Mouse (Mus musculus): ENCODE measurements around the gene Zdhhc5. TPM values are rescaled to one million over a fixed set of nuclear protein-coding genes. Genes with fewer than 3 reads are reported as not detected.

The Zdhhc5 gene
- polyA plus RNA-seq, 1 experiment = 5.9 TPM

DNA sequence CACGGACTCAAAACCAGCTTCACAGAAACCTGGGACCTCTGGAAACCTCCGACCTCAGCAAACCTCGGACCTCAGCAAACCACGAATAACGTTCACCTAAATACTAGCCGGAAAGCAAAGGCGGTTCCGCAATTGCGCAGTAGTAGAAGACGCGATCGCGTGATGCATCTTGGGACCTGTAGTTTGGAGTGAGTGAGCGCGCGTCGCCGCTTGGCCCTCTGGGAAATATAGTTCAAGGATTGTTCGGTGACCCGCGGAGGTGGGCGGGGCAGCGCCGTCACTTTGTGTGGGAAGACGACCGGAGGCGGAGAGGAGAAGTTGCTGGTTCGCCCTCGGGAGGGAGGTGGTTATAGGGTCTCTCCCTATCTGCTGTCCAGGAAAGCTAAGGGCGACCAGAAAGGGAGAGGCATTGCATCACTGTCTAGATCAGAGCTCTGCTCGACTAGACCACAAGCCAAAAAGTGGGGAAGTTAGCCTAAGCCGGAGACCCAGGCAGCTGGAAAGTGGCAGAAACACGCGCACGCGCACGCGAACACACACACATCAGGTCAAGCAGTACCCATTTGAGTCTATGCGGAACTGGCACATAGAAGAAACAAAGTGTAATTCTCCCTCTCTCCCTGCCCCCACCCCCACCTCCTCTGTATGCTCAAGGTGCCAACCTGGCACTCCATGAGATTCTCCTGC, 12.3 kb upstream of the Zdhhc5 start, which contains the start of gene Clp1:
Gene Clp1, minus strand, starts transcription at position 179 of the 687 bp plus-strand sequence.
- peaks cover 83% of the 10 kb centered on the region for H3K4me1 ChIP-seq (ENCODE audit: control insufficient read depth)
- TF ChIP-seq GATA1 (IDR thresholded peaks at IDR 0.05; ENCODE audit: low read length) (no peak), TAL1 (IDR thresholded peaks at IDR 0.05; ENCODE audit: low read length) (no peak)
- H3K4me3 ChIP-seq (replicated peaks) = peak within 1 kb of the TSS; percentile 91
- no peaks in the 10 kb centered on the region for H3K27me3 ChIP-seq (ENCODE audit: control insufficient read depth)
- H3K36me3 ChIP-seq (ENCODE audit: control insufficient read depth) = peaks cover 62% of the 10 kb centered on the region
- no peaks in the 10 kb centered on the region for H3K9me3 ChIP-seq (ENCODE audit: control insufficient read depth, low read length)

DNA sequence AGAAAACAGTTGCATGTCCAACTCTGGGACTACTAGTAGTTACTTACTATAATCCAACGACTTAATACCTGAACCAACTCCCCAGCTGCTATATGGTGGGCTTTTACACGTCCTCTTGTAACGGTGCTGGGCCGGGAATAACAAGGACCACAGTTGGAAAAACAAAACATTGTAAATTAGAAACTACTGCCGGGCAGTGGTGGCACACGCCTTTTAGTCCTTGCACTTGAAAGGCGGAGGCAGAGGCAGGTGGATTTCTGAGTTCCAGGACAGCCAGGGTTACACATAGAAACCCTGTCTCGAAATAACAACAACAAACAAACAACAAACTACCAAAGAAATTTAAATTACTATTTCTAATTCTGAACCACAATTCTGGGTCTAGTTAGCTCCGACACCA, 11.7 kb upstream of the Zdhhc5 start:
- TF ChIP-seq GATA1 (IDR thresholded peaks at IDR 0.05; ENCODE audit: low read length) = no peak
- TF ChIP-seq TAL1 (IDR thresholded peaks at IDR 0.05; ENCODE audit: low read length) = no peak
- no peaks in the 10 kb centered on the region for H3K9me3 ChIP-seq (ENCODE audit: control insufficient read depth, low read length)
- H3K27me3 ChIP-seq (ENCODE audit: control insufficient read depth) = no peaks in the 10 kb centered on the region
- H3K4me3 ChIP-seq (replicated peaks) = peak overlapping the region; percentile 91
- peaks cover 83% of the 10 kb centered on the region for H3K4me1 ChIP-seq (ENCODE audit: control insufficient read depth)
- H3K36me3 ChIP-seq (ENCODE audit: control insufficient read depth) = peaks cover 67% of the 10 kb centered on the region

- H3K36me3 ChIP-seq (ENCODE audit: control insufficient read depth) = peaks cover 69% of the 10 kb centered on the region
- H3K27me3 ChIP-seq (ENCODE audit: control insufficient read depth) = no peaks in the 10 kb centered on the region
- H3K9me3 ChIP-seq (ENCODE audit: control insufficient read depth, low read length) = no peaks in the 10 kb centered on the region
- TF ChIP-seq GATA1 (IDR thresholded peaks at IDR 0.05; ENCODE audit: low read length) (no peak), TAL1 (IDR thresholded peaks at IDR 0.05; ENCODE audit: low read length) (no peak)
- peak overlapping the region; percentile 91 for H3K4me3 ChIP-seq (replicated peaks)
- peaks cover 82% of the 10 kb centered on the region for H3K4me1 ChIP-seq (ENCODE audit: control insufficient read depth)
Measured at GRCm38 (mm10) chr2:84725770-84726169, 10.8 kb upstream of the Zdhhc5 start.

- TF ChIP-seq TAL1 (IDR thresholded peaks at IDR 0.05; ENCODE audit: low read length) = no peak
- no peak for TF ChIP-seq GATA1 (IDR thresholded peaks at IDR 0.05; ENCODE audit: low read length)
- H3K36me3 ChIP-seq (ENCODE audit: control insufficient read depth) = peaks cover 74% of the 10 kb centered on the region
- H3K9me3 ChIP-seq (ENCODE audit: control insufficient read depth, low read length) = no peaks in the 10 kb centered on the region
- peaks cover 69% of the 10 kb centered on the region for H3K4me1 ChIP-seq (ENCODE audit: control insufficient read depth)
- H3K4me3 ChIP-seq (replicated peaks) = peak overlapping the region; percentile 12
- no peaks in the 10 kb centered on the region for H3K27me3 ChIP-seq (ENCODE audit: control insufficient read depth)
Measured at GRCm38 (mm10) chr2:84723856-84724255, 8.9 kb upstream of the Zdhhc5 start.

DNA sequence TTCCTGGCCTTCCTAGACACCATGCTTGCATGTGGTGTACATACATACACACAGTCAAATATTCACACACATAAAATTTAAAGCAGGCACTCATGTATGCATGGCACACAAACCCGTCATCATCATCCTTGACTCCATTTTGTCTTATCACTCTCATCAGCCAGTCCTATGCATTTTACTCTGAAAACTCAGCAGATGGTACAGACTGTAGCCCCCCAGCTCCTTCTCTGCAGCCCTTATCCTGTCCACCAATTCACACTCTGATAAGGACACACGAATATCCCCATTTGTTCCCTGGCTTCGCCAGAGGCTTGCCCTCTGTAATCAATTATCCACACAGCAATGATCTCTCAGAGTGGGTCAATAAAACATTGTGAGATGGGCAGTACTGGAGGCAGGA, 6.2 kb upstream of the Zdhhc5 start:
- Histone ChIP-seq H3K4me1 (ENCODE audit: control insufficient read depth) (peaks cover 77% of the 10 kb centered on the region), H3K9me3 (ENCODE audit: control insufficient read depth, low read length) (no peaks in the 10 kb centered on the region), H3K27me3 (ENCODE audit: control insufficient read depth) (no peaks in the 10 kb centered on the region), H3K4me3 (replicated peaks) (peak overlapping the region; percentile 17), H3K36me3 (ENCODE audit: control insufficient read depth) (peaks cover 74% of the 10 kb centered on the region)
- TF ChIP-seq GATA1 (IDR thresholded peaks at IDR 0.05; ENCODE audit: low read length) (no peak), TAL1 (IDR thresholded peaks at IDR 0.05; ENCODE audit: low read length) (no peak)

- Histone ChIP-seq H3K4me3 (replicated peaks) (no peak overlapping the region), H3K4me1 (ENCODE audit: control insufficient read depth) (peaks cover 76% of the 10 kb centered on the region), H3K27me3 (ENCODE audit: control insufficient read depth) (no peaks in the 10 kb centered on the region), H3K9me3 (ENCODE audit: control insufficient read depth, low read length) (no peaks in the 10 kb centered on the region), H3K36me3 (ENCODE audit: control insufficient read depth) (peaks cover 69% of the 10 kb centered on the region)
- TF ChIP-seq GATA1 (IDR thresholded peaks at IDR 0.05; ENCODE audit: low read length) (no peak), TAL1 (IDR thresholded peaks at IDR 0.05; ENCODE audit: low read length) (no peak)
Measured at GRCm38 (mm10) chr2:84720718-84721117, 5.7 kb upstream of the Zdhhc5 start.

GRCm38 (mm10) chr2:84717357-84717756, 2.4 kb upstream of the Zdhhc5 start:
- peaks cover 45% of the 10 kb centered on the region for H3K36me3 ChIP-seq (ENCODE audit: control insufficient read depth)
- no peak for TF ChIP-seq TAL1 (IDR thresholded peaks at IDR 0.05; ENCODE audit: low read length)
- TF ChIP-seq GATA1 (IDR thresholded peaks at IDR 0.05; ENCODE audit: low read length) = no peak
- peak overlapping the region; percentile 99 for H3K4me3 ChIP-seq (replicated peaks)
- H3K9me3 ChIP-seq (ENCODE audit: control insufficient read depth, low read length) = no peaks in the 10 kb centered on the region
- H3K4me1 ChIP-seq (ENCODE audit: control insufficient read depth) = peaks cover 63% of the 10 kb centered on the region
- no peaks in the 10 kb centered on the region for H3K27me3 ChIP-seq (ENCODE audit: control insufficient read depth)

- TF ChIP-seq TAL1 (IDR thresholded peaks at IDR 0.05; ENCODE audit: low read length) = no peak
- no peak for TF ChIP-seq GATA1 (IDR thresholded peaks at IDR 0.05; ENCODE audit: low read length)
- H3K4me3 ChIP-seq (replicated peaks) = peak overlapping the region; percentile 99
- H3K4me1 ChIP-seq (ENCODE audit: control insufficient read depth) = peaks cover 61% of the 10 kb centered on the region
- no peaks in the 10 kb centered on the region for H3K9me3 ChIP-seq (ENCODE audit: control insufficient read depth, low read length)
- H3K27me3 ChIP-seq (ENCODE audit: control insufficient read depth) = no peaks in the 10 kb centered on the region
- H3K36me3 ChIP-seq (ENCODE audit: control insufficient read depth) = peaks cover 43% of the 10 kb centered on the region
Measured at GRCm38 (mm10) chr2:84716423-84717355, 1.7 kb upstream of the Zdhhc5 start.

Measured in erythroblast, embryonic 14.5 days (primary cell).